ENCODE assay signal across 15 mouse cellular contexts in the genomic region with DNA sequence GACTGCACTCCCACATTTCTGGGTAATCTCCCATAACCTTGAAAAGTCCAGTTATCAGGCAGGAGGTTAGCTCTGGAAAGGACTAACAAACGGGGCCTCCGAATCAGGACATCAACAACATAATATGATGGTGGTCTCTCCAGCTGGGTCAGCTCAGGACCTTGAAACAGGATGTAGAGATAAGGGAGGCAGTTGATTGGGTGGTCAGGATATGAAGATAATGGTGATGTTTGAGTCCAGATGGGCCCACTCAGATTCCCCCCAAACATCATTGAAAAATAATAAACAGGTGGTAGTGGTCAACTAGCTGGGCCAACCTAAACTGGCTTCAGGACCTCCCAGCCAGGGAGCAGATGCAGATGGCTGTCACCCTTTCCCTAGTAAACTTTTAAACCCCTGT. TPM values are rescaled to one million over a fixed set of nuclear protein-coding genes. Genes with fewer than 3 reads are reported as not detected.
"Had no signal": no experiment of that assay in that cellular context is flagged by ENCODE, and none has a peak within 500 bp of the region (broad histone marks: within the 10 kb centered on the region; RNA-seq: fewer than 3 reads in every experiment).

No protein-coding gene starts in this region.

- H3K4me1 ChIP-seq: limb, embryonic 15.5 days; liver, embryonic 12.5 days; midbrain, embryonic 12.5 days; neural tube, embryonic 13.5 days had no signal

- H3K4me3 ChIP-seq: limb, embryonic 15.5 days; liver, embryonic 12.5 days; midbrain, embryonic 12.5 days; neural tube, embryonic 13.5 days had no signal

- DNase-seq: kidney, postnatal 14 days; layer of hippocampus, adult 9-11 months; layer of hippocampus, postnatal 36 days; retina, postnatal 1 day; right cerebral cortex, postnatal 4 days; spleen, adult 18-20 months; thymus, adult 18-20 months; thymus, postnatal 14 days had no signal

- H3K4me2 ChIP-seq: limb, embryonic 15.5 days; liver, embryonic 12.5 days; midbrain, embryonic 12.5 days; neural tube, embryonic 13.5 days had no signal

- H3K9ac ChIP-seq: limb, embryonic 15.5 days; liver, embryonic 12.5 days; midbrain, embryonic 12.5 days; neural tube, embryonic 13.5 days had no signal

- ATAC-seq: hindbrain, embryonic 16.5 days; inflammation-experienced regulatory T-cells, adult 6 months; liver, embryonic 12.5 days; midbrain, embryonic 16.5 days had no signal

- H3K9me3 ChIP-seq: limb, embryonic 15.5 days; liver, embryonic 12.5 days; midbrain, embryonic 12.5 days; neural tube, embryonic 13.5 days had no signal

- H3K27ac ChIP-seq: limb, embryonic 15.5 days; liver, embryonic 12.5 days; midbrain, embryonic 12.5 days; neural tube, embryonic 13.5 days had no signal

- H3K27me3 ChIP-seq: limb, embryonic 15.5 days; liver, embryonic 12.5 days; midbrain, embryonic 12.5 days; neural tube, embryonic 13.5 days had no signal

- H3K36me3 ChIP-seq: limb, embryonic 15.5 days; liver, embryonic 12.5 days; midbrain, embryonic 12.5 days; neural tube, embryonic 13.5 days had no signal

RNA-seq across cellular contexts. Expression of gene Enpep, which starts 25.6 kb away (rescaled TPM):
- polyA plus RNA-seq: inflammation-experienced regulatory T-cells, adult 6 months had no signal
